Mouse (Mus musculus): ENCODE data around the gene Bmp3. TPM values are rescaled to one million over a fixed set of nuclear protein-coding genes. Genes with fewer than 3 reads are reported as not detected.

The Bmp3 gene
- total and polyA plus RNA-seq, 3 experiments = under 0.01 TPM; not detected in 2

DNA sequence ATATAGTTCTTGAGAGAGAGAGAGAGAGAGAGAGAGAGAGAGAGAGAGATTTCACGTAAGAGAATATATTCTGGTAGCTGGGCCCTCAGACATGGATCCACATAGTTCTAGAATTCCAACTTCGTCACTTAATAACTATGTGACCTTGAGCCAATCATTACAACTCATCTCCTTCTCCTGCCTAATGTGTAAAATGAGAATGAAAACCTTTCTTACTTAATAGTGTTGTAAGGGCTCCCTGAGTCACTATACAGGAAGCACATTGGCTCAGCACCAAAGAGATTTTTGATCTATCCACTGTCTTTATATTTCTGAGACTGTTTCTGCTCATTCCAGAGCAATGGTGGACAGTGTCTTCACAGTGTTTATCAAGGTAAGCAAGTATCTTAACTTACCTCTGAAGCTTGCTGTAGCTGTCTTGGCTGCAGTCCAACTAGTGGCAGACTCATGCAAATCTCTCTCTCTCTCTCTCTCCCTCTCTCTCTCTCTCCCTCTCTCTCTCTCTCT is 36.4 kb downstream of the Bmp3 start:
- H3K27me3 ChIP-seq (ENCODE audit: insufficient read depth, low read length) = no peaks in the 10 kb centered on the region
- ATAC-seq (ENCODE audit: extremely low read depth, insufficient number of reproducible peaks, low FRiP score, poor library complexity, severe bottlenecking) = no peak
- no peaks in the 10 kb centered on the region for H3K36me3 ChIP-seq (replicated peaks)
- H3K4me1 ChIP-seq (ENCODE audit: insufficient read depth, low read depth, low read length) = no peaks in the 10 kb centered on the region
- no peak for DNase-seq (ENCODE audit: low spot score)
- no peak overlapping the region for H3K4me3 ChIP-seq (ENCODE audit: low read depth, low read length)
- no peak for TF ChIP-seq TAL1 (conservative IDR thresholded peaks at IDR 0.05; ENCODE audit: low read depth, low read length)
- H3K9me3 ChIP-seq (replicated peaks) = peaks cover 5% of the 10 kb centered on the region; the same call in 1 of the 2 replicates

DNA sequence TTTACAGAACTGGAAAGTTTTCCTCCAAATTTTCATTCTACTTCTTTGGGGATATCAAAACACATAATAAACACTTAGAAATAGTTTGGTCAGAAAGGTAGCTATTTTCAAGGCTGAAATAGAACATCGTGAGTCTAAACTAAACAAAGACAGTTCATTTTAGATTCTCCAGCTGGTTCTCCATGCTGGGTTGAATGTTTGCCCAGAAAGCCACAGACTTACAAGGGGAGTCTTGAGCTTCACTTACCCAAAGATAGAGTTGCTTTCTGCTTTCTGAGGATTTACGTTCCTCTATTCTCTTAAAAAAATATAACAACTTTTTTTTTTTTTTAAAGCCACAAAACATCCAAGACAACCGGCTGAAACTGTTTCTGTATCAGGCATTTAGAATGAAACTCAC is 40.1 kb downstream of the Bmp3 start:
- no peaks in the 10 kb centered on the region for H3K4me1 ChIP-seq (ENCODE audit: insufficient read depth, low read depth, low read length)
- H3K27me3 ChIP-seq (ENCODE audit: insufficient read depth, low read length) = no peaks in the 10 kb centered on the region
- ATAC-seq (ENCODE audit: extremely low read depth, insufficient number of reproducible peaks, low FRiP score, poor library complexity, severe bottlenecking) (no peak), DNase-seq (ENCODE audit: low spot score) (no peak)
- H3K9me3 ChIP-seq (replicated peaks) = peaks cover 6% of the 10 kb centered on the region
- TF ChIP-seq CTCF (IDR thresholded peaks at IDR 0.05; ENCODE audit: low read depth, low read length) = no peak
- TF ChIP-seq GATA1 (IDR thresholded peaks at IDR 0.05; ENCODE audit: borderline replicate concordance, low read length) = no peak
- TF ChIP-seq GATA2 (IDR thresholded peaks at IDR 0.05; ENCODE audit: borderline replicate concordance, low read depth, low read length) = no peak
- no peak for TF ChIP-seq POLR2AphosphoS5 (IDR thresholded peaks at IDR 0.05; ENCODE audit: insufficient replicate concordance, low read depth, low read length)
- no peak for TF ChIP-seq TAL1 (conservative IDR thresholded peaks at IDR 0.05; ENCODE audit: low read depth, low read length)
- H3K4me3 ChIP-seq (ENCODE audit: low read depth, low read length) = no peak overlapping the region
- no peaks in the 10 kb centered on the region for H3K36me3 ChIP-seq (replicated peaks)

DNA sequence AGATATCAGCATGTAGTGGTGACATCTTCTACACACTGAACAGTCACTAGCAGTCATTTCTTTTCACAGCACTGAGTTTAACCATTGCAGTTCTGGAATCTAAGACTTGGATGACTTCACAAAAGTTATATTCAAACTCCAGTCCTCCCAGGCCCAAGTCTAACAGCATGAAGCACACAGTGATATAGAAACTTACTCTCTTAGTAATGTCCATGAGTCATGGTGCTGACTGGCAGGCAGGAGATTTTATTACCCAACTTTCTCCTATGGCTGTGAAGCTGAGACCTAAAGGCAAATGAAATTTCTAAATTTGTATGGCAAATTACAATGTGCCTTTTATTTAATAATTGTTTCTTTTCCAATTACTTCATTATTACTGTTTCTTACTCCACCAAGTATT is 43.7 kb downstream of the Bmp3 start:
- DNase-seq (ENCODE audit: low spot score) = no peak
- H3K9me3 ChIP-seq (replicated peaks) = peaks cover 12% of the 10 kb centered on the region
- no peak overlapping the region for H3K4me3 ChIP-seq (ENCODE audit: low read depth, low read length)
- ATAC-seq (ENCODE audit: extremely low read depth, insufficient number of reproducible peaks, low FRiP score, poor library complexity, severe bottlenecking) = no peak
- H3K4me1 ChIP-seq (ENCODE audit: insufficient read depth, low read depth, low read length) = no peaks in the 10 kb centered on the region
- H3K27me3 ChIP-seq (ENCODE audit: insufficient read depth, low read length) = no peaks in the 10 kb centered on the region
- TF ChIP-seq GATA1 (IDR thresholded peaks at IDR 0.05; ENCODE audit: borderline replicate concordance, low read length) = no peak
- TF ChIP-seq POLR2AphosphoS5 (IDR thresholded peaks at IDR 0.05; ENCODE audit: insufficient replicate concordance, low read depth, low read length) = no peak
- TF ChIP-seq GATA2 (IDR thresholded peaks at IDR 0.05; ENCODE audit: borderline replicate concordance, low read depth, low read length) = no peak
- TF ChIP-seq TAL1 (conservative IDR thresholded peaks at IDR 0.05; ENCODE audit: low read depth, low read length) = no peak
- no peak for TF ChIP-seq CTCF (IDR thresholded peaks at IDR 0.05; ENCODE audit: low read depth, low read length)
- no peaks in the 10 kb centered on the region for H3K36me3 ChIP-seq (replicated peaks)

DNA sequence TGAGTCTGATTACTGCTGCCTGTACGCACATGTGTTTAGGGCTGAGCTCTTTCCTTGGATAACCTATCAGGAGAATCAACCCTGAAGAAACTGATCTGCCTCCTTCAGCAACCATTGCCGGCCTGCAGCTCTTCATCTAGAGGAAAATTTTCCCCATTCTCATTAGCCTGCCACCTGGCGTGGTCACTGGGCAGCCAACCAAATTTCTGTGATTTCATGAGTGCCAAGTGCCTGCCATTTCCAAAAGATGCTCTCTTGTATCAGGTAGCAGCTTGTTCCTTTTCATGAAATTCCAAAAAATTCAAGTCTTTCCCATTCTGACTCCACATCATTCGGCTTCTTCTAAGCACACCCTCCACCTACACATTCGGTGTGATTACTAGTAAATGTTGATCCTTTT is 46.7 kb downstream of the Bmp3 start:
- H3K9me3 ChIP-seq (replicated peaks) = peaks cover 12% of the 10 kb centered on the region
- H3K4me3 ChIP-seq (ENCODE audit: low read depth, low read length) = no peak overlapping the region
- no peaks in the 10 kb centered on the region for H3K4me1 ChIP-seq (ENCODE audit: insufficient read depth, low read depth, low read length)
- H3K27me3 ChIP-seq (ENCODE audit: insufficient read depth, low read length) = no peaks in the 10 kb centered on the region
- H3K36me3 ChIP-seq (replicated peaks) = no peaks in the 10 kb centered on the region
- TF ChIP-seq CTCF (IDR thresholded peaks at IDR 0.05; ENCODE audit: low read depth, low read length) (no peak), GATA1 (IDR thresholded peaks at IDR 0.05; ENCODE audit: borderline replicate concordance, low read length) (no peak), GATA2 (IDR thresholded peaks at IDR 0.05; ENCODE audit: borderline replicate concordance, low read depth, low read length) (no peak), TAL1 (conservative IDR thresholded peaks at IDR 0.05; ENCODE audit: low read depth, low read length) (no peak), POLR2AphosphoS5 (IDR thresholded peaks at IDR 0.05; ENCODE audit: insufficient replicate concordance, low read depth, low read length) (no peak)
- DNase-seq (ENCODE audit: low spot score) = no peak
- ATAC-seq (ENCODE audit: extremely low read depth, insufficient number of reproducible peaks, low FRiP score, poor library complexity, severe bottlenecking) = no peak

DNA sequence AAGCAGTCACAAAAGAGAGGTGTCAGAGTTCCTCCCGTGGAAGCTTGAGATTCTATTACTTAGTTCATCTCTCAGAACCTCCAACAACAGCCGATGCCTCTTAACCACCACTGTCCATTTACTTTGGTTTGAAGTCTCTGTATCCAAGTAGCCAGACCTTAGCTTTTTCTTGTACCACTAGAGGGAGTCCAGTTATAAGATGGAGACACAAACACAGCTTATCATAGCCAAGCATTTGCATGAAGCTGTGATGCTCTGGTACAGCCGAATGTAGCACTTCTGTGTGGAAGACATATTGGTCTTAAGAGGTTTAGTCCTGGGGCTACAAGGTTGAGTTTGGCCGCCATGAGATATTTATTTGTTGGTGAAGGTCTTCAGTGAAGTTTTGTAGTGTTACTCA is 48.1 kb downstream of the Bmp3 start:
- ATAC-seq (ENCODE audit: extremely low read depth, insufficient number of reproducible peaks, low FRiP score, poor library complexity, severe bottlenecking) = no peak
- DNase-seq (ENCODE audit: low spot score) = no peak
- H3K4me1 ChIP-seq (ENCODE audit: insufficient read depth, low read depth, low read length) = no peaks in the 10 kb centered on the region
- TF ChIP-seq GATA2 (IDR thresholded peaks at IDR 0.05; ENCODE audit: borderline replicate concordance, low read depth, low read length) (no peak), GATA1 (IDR thresholded peaks at IDR 0.05; ENCODE audit: borderline replicate concordance, low read length) (no peak), CTCF (IDR thresholded peaks at IDR 0.05; ENCODE audit: low read depth, low read length) (no peak), TAL1 (conservative IDR thresholded peaks at IDR 0.05; ENCODE audit: low read depth, low read length) (no peak), POLR2AphosphoS5 (IDR thresholded peaks at IDR 0.05; ENCODE audit: insufficient replicate concordance, low read depth, low read length) (no peak)
- H3K36me3 ChIP-seq (replicated peaks) = no peaks in the 10 kb centered on the region
- peaks cover 12% of the 10 kb centered on the region for H3K9me3 ChIP-seq (replicated peaks)
- no peaks in the 10 kb centered on the region for H3K27me3 ChIP-seq (ENCODE audit: insufficient read depth, low read length)
- H3K4me3 ChIP-seq (ENCODE audit: low read depth, low read length) = no peak overlapping the region

DNA sequence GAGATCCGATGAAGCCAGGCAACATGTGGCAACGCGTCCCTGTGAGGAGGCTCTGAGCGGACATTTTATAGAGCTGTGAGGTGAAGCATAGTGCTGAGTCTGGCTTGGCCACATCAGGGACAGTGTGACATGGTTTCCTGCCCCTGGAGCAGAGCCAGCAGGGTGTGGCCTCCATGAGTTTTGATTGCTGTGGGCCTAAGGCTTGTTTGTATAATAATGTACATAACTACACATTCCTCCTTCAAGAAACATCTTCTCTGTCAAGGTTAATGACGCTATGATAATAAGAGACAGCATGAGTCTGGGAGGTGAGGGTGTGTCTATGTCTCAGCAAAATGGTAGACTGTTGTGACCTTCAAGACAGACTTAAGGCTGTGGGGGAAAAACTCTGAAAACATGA is 64.5 kb downstream of the Bmp3 start:
- ATAC-seq (ENCODE audit: extremely low read depth, insufficient number of reproducible peaks, low FRiP score, poor library complexity, severe bottlenecking) (no peak), DNase-seq (ENCODE audit: low spot score) (no peak)
- no peaks in the 10 kb centered on the region for H3K4me1 ChIP-seq (ENCODE audit: insufficient read depth, low read depth, low read length)
- H3K4me3 ChIP-seq (ENCODE audit: low read depth, low read length) = no peak overlapping the region
- no peak for TF ChIP-seq GATA1 (IDR thresholded peaks at IDR 0.05; ENCODE audit: borderline replicate concordance, low read length)
- TF ChIP-seq GATA2 (IDR thresholded peaks at IDR 0.05; ENCODE audit: borderline replicate concordance, low read depth, low read length) = no peak
- TF ChIP-seq TAL1 (conservative IDR thresholded peaks at IDR 0.05; ENCODE audit: low read depth, low read length) = no peak
- TF ChIP-seq POLR2AphosphoS5 (IDR thresholded peaks at IDR 0.05; ENCODE audit: insufficient replicate concordance, low read depth, low read length) = no peak
- no peak for TF ChIP-seq CTCF (IDR thresholded peaks at IDR 0.05; ENCODE audit: low read depth, low read length)
- peaks cover 17% of the 10 kb centered on the region for H3K9me3 ChIP-seq (replicated peaks)
- H3K27me3 ChIP-seq (ENCODE audit: insufficient read depth, low read length) = no peaks in the 10 kb centered on the region
- no peaks in the 10 kb centered on the region for H3K36me3 ChIP-seq (replicated peaks)

DNA sequence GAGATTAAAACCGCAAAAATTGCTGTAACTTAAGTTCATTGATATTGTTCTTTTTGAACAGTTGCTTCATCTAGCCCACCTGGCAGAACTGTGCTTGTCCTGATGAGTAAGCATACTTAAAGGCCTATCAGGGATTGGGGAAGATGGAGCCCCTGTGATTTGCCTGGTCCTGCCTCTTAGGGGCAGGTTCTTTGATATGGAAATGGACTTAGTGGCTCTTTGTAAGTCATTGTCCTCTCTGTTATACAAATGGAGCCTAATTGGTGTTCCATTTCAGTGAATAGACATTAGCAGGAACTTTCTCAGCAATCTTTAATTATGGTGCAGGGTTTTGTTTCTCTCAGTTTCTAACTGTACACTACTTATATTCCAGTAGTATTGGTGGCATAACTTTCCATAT is 67.4 kb downstream of the Bmp3 start:
- no peak for TF ChIP-seq GATA2 (IDR thresholded peaks at IDR 0.05; ENCODE audit: borderline replicate concordance, low read depth, low read length)
- TF ChIP-seq CTCF (IDR thresholded peaks at IDR 0.05; ENCODE audit: low read depth, low read length) = no peak
- no peak for TF ChIP-seq GATA1 (IDR thresholded peaks at IDR 0.05; ENCODE audit: borderline replicate concordance, low read length)
- no peak for TF ChIP-seq POLR2AphosphoS5 (IDR thresholded peaks at IDR 0.05; ENCODE audit: insufficient replicate concordance, low read depth, low read length)
- TF ChIP-seq TAL1 (conservative IDR thresholded peaks at IDR 0.05; ENCODE audit: low read depth, low read length) = no peak
- ATAC-seq (ENCODE audit: extremely low read depth, insufficient number of reproducible peaks, low FRiP score, poor library complexity, severe bottlenecking) (no peak), DNase-seq (ENCODE audit: low spot score) (no peak)
- no peaks in the 10 kb centered on the region for H3K36me3 ChIP-seq (replicated peaks)
- no peaks in the 10 kb centered on the region for H3K27me3 ChIP-seq (ENCODE audit: insufficient read depth, low read length)
- no peaks in the 10 kb centered on the region for H3K4me1 ChIP-seq (ENCODE audit: insufficient read depth, low read depth, low read length)
- no peak overlapping the region for H3K4me3 ChIP-seq (ENCODE audit: low read depth, low read length)
- peaks cover 24% of the 10 kb centered on the region for H3K9me3 ChIP-seq (replicated peaks)

All from G1E (cell line).